Mouse (Mus musculus) MEL-GATA-1-ER (cell line): ENCODE results near the gene Baat.
"Not testable (repeated sequence)": the region's sequence is repeated elsewhere in the genome, so short reads cannot be mapped to it uniquely, and the experiment has no call there.

Source experiments
- DNase-seq: peaks from one replicate; pipeline ENCODE4 v3.0.0-alpha.2; 2012; ENCODE audit warnings: low read depth; ENCODE audit errors: extremely low read depth

Baat gene

DNA sequence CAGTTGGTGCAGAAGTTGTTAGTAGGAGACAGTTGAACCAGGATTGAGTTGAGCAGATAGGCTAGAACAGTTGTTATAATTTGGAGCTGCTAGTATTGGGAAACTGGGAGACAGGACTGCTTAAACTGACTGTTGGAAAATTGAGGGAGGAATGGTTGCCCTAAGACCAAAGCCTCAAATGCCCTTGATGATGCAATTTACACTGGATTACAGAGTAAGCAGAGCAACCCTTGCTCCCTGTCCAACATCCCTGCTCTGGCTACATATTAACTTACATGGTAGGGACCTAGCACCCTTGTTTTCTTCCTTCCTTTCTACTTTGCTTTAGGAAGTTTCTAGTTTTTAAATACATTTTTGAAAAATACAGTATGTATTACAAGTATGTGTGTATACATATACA lies 20.9 kb downstream of the Baat start:
- DNase-seq, result no peak

DNA sequence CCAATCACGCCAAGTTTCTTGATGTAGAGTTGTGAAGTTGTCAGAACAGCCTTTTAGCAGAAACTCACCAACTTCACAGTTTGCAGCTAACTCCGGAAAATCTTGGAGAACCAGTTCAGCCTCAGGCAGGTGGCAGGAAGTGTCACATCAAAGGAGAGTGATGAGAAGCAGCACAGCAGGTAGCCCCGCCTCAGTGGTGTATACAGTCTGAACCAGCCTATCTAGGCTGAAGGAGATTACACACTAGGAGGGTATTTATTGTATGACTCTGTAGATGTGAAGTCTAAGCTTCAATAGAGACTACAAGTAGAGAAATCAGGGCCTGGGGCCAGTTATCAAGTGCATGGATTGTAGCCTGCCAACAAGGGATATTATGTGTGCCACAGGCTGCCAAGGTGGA lies 25.5 kb downstream of the Baat start:
- DNase-seq, result no peak

DNA sequence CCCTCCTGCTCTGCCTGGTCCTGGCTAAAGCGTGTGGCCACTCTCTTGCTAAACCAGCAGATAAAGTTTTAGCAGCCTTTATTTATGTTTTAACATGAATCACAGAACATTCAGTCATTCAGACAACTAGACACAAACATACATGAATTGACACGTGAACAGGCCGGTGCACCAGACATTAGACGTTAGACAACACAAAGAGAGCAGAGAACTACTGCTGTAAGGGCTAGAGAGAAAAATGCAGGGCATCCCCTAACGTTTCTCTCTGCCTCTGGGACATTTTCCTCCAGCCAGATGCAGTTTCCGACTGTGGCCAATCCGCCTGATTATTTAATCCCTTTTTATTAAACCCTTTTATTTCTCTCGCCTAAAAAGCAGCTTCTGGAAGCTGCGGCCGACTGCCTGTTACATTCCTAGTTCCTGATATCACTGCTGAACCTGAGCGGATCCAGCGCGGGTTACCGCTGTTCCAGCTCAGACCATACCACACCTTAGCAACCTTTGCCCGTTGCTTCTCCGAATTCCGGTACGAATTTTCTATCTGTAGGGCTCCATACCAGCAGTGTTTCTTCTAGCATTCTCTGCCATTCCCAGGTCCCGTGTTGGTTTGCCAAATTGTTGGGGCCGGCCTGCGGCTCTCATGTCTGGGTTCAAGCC lies 26.1 kb downstream of the Baat start:
- no peak for DNase-seq

DNA sequence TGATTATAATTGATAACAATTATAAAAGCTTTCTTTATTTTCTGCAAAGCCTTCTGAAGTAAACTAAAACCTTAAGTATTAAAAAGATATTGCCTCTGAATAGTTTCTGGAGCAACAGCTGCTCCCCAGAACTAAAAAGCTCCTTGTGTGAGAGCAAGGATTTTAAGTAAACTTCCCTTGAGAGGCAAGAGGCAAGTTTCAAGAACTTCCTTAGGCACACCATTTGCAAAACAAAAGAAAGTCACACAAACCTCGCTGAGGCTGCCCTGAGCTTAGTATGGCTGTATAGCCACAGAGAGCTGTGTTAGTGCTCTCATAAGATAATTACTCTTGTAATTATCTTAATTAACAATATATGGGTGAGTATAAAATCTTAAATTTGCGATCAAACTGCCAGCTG lies 27.3 kb downstream of the Baat start:
- not testable (repeated sequence) for DNase-seq

DNA sequence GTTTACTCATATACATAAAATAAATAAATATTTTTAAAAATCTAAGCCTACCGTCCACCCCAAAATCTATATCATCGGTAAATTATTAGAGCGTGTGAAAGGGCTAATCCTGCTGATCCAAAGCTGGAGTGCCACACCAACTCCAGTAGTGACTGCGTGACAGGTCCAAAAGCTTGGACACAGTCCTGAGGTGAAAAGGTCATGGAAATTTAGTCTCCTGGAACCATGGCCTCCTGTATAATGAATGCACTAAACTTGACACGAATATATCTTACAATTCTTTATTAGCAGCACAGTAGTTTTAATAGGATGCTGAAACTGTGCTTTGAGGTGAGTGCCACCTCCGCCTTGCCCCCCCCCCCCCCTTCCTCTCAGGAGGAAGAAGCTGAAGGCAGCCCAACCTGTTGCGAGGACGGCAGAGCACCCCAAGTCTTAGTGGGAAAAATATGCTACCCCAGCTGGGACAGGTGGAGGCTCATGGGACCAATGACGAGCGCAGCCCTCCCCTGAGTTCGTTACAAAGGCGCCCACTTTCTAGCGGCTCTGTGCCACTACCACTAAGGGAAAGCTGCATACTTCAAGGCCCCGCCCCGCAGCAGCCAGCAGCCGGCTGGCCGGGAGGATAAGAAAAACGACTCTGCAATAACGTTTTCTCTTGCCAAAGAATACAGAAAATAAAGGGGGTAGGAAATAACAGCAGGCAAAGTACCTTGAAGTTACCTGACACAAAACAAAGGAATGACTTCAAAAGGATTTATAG lies 28.1 kb downstream of the Baat start:
- peak; percentile 31 for DNase-seq

DNA sequence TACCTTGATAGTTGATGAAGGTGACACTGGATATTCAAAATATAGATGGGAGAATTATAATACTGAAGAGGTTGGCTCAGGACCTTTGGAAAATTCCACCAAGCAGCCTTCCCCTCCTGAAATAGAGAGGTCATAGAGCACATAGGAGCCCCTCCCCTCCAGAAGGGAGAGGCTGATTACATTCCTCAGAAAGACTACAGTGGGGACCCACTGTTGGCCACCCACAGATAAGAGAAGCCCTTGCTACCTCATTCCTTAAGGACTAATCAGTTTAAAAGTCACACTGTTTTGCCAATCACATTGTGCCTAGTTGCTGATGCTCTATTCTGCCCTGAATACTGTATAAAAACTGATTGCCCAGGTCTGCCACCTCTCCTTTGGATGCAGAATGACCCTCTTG lies 31.8 kb downstream of the Baat start:
- no peak for DNase-seq

DNA sequence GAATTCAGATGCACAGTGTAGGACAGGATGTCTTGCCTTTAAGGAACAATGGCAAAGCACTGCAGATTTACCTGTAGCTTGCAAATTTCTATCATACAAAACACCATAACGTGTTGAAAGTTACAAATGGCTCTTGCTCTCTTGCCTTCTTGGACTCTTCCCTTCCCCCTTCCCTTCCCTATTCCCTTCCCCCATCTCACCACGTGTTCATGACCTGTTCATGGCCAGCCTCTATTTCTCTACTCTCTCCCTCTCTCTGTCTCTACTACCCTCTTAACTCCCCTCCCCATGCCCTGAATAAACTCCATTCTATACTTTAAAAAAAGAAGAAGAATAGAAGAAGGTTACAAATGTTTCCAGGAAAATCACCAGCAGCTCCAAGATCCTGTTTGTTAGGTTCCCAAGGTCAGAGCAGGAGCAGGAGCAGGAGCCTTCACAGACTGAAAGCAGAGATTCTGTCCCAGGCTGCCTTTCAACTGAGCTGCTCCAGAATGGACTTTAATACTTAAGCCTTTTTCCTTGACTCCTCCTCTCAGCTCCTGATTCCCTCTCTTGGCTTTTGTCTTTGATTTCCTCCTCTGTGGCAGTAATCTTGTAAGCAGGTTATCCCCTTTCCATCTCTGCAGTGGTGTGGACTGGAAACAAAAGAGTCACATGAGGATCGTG lies 32.8 kb downstream of the Baat start, which contains the start of gene Acnat1:
Acnat1 (minus strand) TSS at position 478 of the 666 bp plus-strand sequence.
- no peak for DNase-seq

DNA sequence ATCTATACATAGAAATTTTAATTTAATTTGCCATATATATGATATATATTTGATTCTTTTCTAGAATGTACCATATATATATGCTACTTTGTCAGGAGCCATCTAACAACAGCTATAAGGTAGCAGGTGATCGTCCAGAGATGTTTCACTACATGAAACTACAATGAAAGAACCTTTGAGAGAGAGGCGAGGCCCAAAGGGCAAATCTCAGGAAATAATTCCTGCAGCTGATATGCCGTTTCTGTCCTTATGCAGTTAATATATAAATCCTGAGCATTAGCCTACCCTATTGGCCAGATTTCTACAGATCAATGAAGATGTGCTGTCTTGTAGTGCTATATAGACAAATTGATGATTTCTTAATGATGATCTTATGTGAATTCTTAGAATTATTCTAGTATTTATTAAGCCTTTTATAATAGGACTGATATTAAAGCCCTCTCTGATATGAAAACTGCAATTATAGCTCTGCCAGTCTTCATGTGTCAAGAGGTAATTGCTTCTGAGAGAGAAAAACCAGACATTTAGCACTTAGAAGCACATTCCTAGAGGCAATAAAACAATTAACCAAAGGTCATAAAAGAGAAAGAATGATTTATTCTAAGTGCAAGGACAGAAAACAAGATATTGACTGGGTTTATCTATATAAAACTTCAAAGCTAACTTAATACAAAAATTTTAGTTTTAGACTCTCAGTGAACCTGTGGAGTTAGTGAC lies 36.8 kb downstream of the Baat start:
- DNase-seq, result no peak

DNA sequence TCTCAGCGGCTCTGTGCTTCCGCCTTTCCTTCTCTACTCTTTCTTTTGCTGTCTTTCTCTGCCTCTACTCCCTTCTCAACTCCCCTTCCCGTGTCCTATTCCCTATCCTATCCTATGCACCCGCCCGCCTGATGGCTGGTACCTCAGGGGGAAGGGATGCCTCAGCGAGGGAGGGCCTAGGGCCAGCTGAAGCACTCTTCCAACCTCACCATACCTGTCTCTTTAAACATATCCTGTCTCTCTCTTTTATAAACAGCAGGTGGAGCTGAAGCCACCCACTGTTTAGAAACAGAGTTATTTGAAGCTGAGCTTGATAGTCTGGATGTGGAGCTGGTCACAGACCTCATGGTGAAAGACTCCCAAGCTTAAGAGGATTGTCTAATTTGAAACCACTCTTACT lies 39.0 kb downstream of the Baat start:
- DNase-seq, result no peak

DNA sequence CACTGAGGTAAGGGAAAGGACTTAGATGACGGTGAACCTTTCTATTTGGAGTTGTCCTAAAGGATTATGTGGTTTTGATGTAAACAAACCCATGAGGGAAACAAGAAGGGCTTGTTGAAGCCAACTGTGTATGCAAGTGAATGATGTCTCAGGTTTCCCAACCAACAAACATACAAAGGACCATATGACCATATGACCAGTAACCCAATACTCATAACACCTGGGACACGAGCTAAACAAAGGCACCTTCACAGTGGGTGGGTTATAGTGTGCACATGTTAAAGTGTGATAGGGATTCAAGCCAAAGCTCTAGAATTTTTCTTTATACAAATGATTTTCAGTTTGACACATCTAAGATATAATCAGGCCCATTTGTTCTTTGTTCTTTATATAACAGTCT lies 50.2 kb downstream of the Baat start:
- no peak for DNase-seq

DNA sequence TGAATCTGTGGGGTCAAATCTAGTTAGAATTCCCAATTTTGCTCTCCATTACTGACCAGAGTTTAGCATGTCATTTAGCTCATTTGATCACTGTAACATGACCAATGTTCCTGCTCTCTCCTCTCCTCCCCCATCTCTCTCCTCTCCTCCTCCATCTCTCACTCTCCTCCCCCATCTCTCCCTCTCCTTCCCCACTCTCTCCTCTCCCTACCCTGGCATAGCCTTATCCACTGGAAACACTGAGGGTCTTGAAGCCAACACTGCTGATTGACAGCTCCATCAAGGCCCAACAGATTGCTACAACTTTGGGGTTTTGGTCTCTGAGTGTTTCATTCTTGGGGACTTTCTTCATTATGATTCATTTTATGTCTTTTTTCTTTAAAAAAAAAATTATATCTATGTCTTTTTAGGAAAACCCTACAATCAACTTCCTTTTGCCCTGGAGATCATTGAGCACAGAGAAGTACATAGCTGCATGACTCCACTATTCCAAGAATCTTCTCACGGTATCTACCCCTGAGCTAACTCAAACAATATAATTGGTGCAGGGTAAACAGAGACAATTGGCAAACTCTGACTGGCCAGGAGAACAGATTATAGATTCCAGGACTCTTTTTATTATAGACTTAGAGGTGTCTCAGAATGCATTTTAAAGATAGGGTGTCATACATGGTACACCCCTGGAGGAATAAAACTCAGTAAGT lies 54.4 kb downstream of the Baat start:
- DNase-seq, result no peak

DNA sequence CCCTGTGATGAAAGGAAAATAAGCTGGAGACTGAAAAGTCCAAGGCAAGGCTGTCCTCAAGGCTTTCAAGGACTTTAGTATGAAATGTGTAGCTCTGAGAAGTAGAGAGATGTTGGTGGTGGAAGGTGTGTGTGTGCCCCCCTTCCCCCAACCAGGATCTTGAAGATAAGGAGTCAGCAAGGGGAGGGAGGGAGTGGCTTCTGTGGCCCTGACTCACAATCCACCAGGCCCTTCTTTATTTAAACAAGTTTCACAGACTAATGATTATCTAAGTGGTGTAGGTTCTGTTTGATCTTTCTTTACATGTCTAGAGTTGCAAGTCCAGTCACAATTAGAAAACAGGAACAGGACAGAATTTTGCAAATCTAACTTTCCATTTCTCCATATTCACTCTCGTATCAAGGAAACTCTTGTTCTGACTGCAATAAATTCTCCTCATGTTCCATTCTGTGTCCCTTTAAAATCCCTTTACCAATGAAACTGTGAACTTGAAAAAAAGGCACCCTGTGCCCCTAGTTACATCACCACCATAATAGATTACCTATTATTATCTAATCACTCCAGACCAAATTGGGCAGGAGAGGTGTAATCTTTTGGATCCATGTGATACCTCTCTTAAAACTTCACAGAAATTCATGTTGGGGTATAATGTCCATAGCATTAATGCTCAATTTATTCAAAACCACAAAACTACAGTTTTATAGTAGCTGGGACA lies 55.1 kb downstream of the Baat start:
- DNase-seq, result not testable (repeated sequence)
